Mouse (Mus musculus) forebrain, embryonic 14.5 days (tissue): ENCODE measurements at regions not wholly inside any gene's neighbourhood (a gene's known extent, or its start where the extent isn't known, plus 50 kb on each side); places are given as distances from the start of the nearest gene placed in this dataset.

Experiments used
- ATAC-seq: fragments of 200-750 bp; cut with Nextera tagmentation; 2 replicates; pipeline ENCODE4 v1.8.0; 2017; ENCODE audit warnings: mild to moderate bottlenecking, moderate library complexity
- DNase-seq: peaks from one replicate; pipeline ENCODE4 v3.0.0-alpha.2; 2015; ENCODE audit warnings: low spot score
- H3K27ac ChIP-seq: fragments of 300-500 bp; sonication (generic); 2 replicates; pipeline ENCODE4 v1.5.1; 2014; ENCODE audit warnings: low read depth, mild to moderate bottlenecking, control low read depth, low read length, moderate library complexity
- H3K27me3 ChIP-seq: fragments of 300-500 bp; sonication (generic); replicated peaks from 2 replicates; pipeline ENCODE4 v1.6.1; 2014; ENCODE audit warnings: low read length, control low read depth, mixed read lengths; ENCODE audit not compliant: control insufficient read depth, insufficient read depth
- H3K36me3 ChIP-seq: fragments of 300-500 bp; sonication (generic); 2 replicates; pipeline ENCODE4 v1.6.1; 2014; ENCODE audit warnings: low read length, control low read depth; ENCODE audit not compliant: control insufficient read depth, insufficient read depth
- H3K4me1 ChIP-seq: fragments of 300-500 bp; sonication (generic); 2 replicates; pipeline ENCODE4 v1.6.1; 2014; ENCODE audit warnings: antibody characterized with exemption, low read length, control low read depth; ENCODE audit not compliant: control insufficient read depth, insufficient read depth
- H3K4me2 ChIP-seq: fragments of 300-500 bp; sonication (generic); 2 replicates; pipeline ENCODE4 v1.6.1; 2014; ENCODE audit warnings: mild to moderate bottlenecking, control low read depth, low read length
- H3K4me3 ChIP-seq: fragments of 300-500 bp; sonication (generic); 2 replicates; pipeline ENCODE4 v1.5.1; 2014; ENCODE audit warnings: low read depth, low read length, control low read depth
- H3K9ac ChIP-seq: fragments of 300-500 bp; sonication (generic); 2 replicates; pipeline ENCODE4 v1.6.1; 2014; ENCODE audit warnings: mild to moderate bottlenecking, low read length, control low read depth, moderate library complexity
- H3K9me3 ChIP-seq: fragments of 300-500 bp; sonication (generic); replicated peaks from 2 replicates; pipeline ENCODE4 v1.6.1; 2016; ENCODE audit warnings: low read length, control low read depth, mixed read lengths; ENCODE audit not compliant: control insufficient read depth
- WGBS: fragments of 180-500 bp; shearing (Covaris S2); extraction: QIAGEN DNeasy Blood & Tissue Kit; methylation state at CpG from one replicate; pipeline ENCODE4 v1.1.7; 2014; 5-methylcytosine and 5-hydroxymethylcytosine counted together

- Histone ChIP-seq H3K4me1 (peaks cover 17% of the 10 kb centered on the region; the same call in 1 of the 2 replicates), H3K4me3 (no peak overlapping the region), H3K27ac (peak overlapping the region; percentile 89), H3K36me3 (no peaks in the 10 kb centered on the region), H3K9ac (no peak overlapping the region), H3K9me3 (no peaks in the 10 kb centered on the region), H3K27me3 (no peaks in the 10 kb centered on the region), H3K4me2 (no peak overlapping the region)
- DNase-seq (peak; percentile 19), ATAC-seq (peak; percentile 31)
- WGBS, result 45% methylated on average over 9 of the region's 9 CpGs
Observed at GRCm38 (mm10) chr12:27977548-27978256, 574.5 kb downstream of the Dcdc2c start.

GRCm38 (mm10) chr12:27962908-27963307 is 589.3 kb downstream of the Dcdc2c start:
- H3K9ac ChIP-seq, result no peak overlapping the region
- no peak overlapping the region for H3K4me3 ChIP-seq
- no peaks in the 10 kb centered on the region for H3K4me1 ChIP-seq
- no peaks in the 10 kb centered on the region for H3K36me3 ChIP-seq
- H3K27me3 ChIP-seq, result no peaks in the 10 kb centered on the region
- no peaks in the 10 kb centered on the region for H3K9me3 ChIP-seq
- DNase-seq (peak; percentile 33), ATAC-seq (no peak)
- WGBS, result 76% methylated on average over 3 of the region's 3 CpGs
- no peak overlapping the region for H3K27ac ChIP-seq
- H3K4me2 ChIP-seq, result no peak overlapping the region

- Histone ChIP-seq H3K4me2 (no peak overlapping the region), H3K36me3 (no peaks in the 10 kb centered on the region), H3K9ac (no peak overlapping the region), H3K9me3 (no peaks in the 10 kb centered on the region), H3K27ac (no peak overlapping the region), H3K27me3 (no peaks in the 10 kb centered on the region), H3K4me3 (no peak overlapping the region), H3K4me1 (no peaks in the 10 kb centered on the region)
- 58% methylated on average over 6 of the region's 6 CpGs for WGBS
- ATAC-seq, result no peak
- DNase-seq, result no peak
Observed at GRCm38 (mm10) chr12:27960064-27960463, 592.1 kb downstream of the Dcdc2c start.

DNA sequence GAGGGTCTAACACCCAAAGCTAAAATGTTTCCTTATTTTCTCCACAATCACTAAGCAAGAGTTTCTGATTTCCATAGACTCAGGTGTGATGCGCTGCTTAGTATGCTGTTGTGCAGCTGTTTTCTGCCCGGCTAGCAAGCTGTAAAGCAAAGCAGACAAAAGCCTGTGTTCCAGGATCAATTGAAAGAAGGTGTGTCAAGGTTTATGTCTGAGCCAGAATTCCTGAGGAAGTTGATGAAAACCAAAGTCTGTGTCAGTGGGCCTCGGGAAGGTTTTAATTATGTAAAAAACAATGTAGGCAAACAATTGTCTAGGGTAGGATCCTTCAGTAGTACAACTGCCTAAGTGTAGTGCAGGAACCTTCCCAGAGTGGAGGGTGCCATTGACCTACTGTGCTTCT is 604.6 kb downstream of the Dcdc2c start:
- Histone ChIP-seq H3K27me3 (no peaks in the 10 kb centered on the region), H3K4me1 (peaks cover 11% of the 10 kb centered on the region; the same call in 1 of the 2 replicates), H3K36me3 (no peaks in the 10 kb centered on the region), H3K4me2 (no peak overlapping the region), H3K9ac (no peak overlapping the region), H3K9me3 (no peaks in the 10 kb centered on the region), H3K27ac (no peak overlapping the region), H3K4me3 (no peak overlapping the region)
- DNase-seq (no peak), ATAC-seq (no peak)
- WGBS, result 67% methylated on average over 3 of the region's 3 CpGs

DNA sequence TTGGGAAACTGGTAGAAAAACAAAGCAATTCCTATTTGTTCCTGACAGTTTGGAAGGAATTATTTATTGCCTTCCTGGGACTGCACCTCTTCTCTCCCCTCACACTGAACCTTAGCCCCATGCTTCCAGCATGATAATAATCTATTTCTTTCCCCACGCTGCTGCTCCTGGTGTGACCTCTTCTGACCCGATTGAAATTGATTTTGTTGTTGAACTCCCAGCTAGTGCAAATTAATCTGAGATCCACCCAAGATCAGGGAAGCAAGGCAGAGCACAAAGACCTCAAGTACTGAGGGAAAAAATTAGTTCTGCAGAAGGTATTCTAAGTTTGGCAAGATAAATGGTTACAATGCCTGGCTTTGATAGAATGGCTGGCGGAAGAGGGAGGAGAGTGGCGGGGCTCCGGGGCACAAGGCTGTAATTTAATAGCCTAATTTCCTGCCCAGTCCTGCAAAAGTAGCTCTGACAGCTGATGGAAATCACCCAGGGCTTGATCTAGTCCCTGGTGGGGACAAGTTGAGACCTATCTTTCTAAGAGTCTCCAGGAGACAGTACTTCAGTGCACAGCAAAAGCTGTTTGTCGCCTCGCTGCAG is 604.6 kb upstream of the Sox11 start:
- Histone ChIP-seq H3K27ac (no peak overlapping the region), H3K36me3 (no peaks in the 10 kb centered on the region), H3K4me3 (no peak overlapping the region), H3K27me3 (no peaks in the 10 kb centered on the region), H3K4me1 (peaks cover 11% of the 10 kb centered on the region; the same call in 1 of the 2 replicates), H3K9ac (no peak overlapping the region), H3K9me3 (no peaks in the 10 kb centered on the region), H3K4me2 (no peak overlapping the region)
- 72% methylated on average over 7 of the region's 7 CpGs for WGBS
- DNase-seq (no peak), ATAC-seq (no peak)

DNA sequence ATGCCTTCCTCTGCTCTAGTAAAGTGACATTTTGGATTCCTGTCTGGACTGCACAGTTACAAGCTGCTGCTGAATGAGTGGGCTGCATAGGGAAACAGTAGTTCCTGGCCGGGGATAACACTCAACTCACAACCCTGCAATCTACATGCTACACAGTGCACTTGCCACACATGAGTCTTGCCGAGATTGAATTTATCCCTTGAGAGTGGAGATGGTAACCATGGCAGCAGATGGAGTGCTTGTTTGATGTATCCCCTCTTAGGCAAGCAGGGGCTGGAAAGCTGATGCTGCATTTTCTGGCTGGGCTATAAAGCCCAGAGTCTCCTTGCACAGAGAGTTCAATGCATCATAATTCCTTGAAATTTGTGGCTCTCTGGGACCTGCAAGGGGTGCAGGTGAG is 603.0 kb upstream of the Sox11 start:
- Histone ChIP-seq H3K4me1 (peaks cover 11% of the 10 kb centered on the region; the same call in 1 of the 2 replicates), H3K4me3 (no peak overlapping the region), H3K36me3 (no peaks in the 10 kb centered on the region), H3K9me3 (no peaks in the 10 kb centered on the region), H3K27ac (peak overlapping the region; percentile 50), H3K27me3 (no peaks in the 10 kb centered on the region), H3K9ac (no peak overlapping the region), H3K4me2 (no peak overlapping the region)
- WGBS, result 38% methylated on average over 2 of the region's 2 CpGs
- ATAC-seq (peak; percentile 81), DNase-seq (peak; percentile 88)

DNA sequence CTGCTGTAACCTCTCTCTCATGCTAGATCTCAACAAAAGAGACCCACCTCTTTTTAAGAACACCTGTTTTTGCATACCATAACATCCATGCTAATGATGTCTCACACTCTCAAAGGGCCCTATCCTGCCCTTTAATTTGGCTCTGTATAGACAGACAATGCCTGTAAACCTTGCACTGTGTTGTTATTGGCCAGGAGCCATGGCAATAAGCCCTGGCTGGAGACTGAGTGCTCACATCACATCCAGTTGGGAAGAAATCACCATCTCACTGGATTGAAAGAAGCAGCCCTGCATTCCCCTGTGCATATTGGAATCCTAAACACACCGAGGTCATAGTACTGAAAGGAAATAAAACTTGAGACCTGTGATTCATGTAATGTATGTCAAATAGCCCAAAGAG is 598.7 kb upstream of the Sox11 start:
- H3K9ac ChIP-seq, result no peak overlapping the region
- H3K4me1 ChIP-seq, result peaks cover 9% of the 10 kb centered on the region; the same call in 1 of the 2 replicates
- no peaks in the 10 kb centered on the region for H3K9me3 ChIP-seq
- no peak for ATAC-seq
- H3K4me2 ChIP-seq, result no peak overlapping the region
- no peak for DNase-seq
- H3K27me3 ChIP-seq, result no peaks in the 10 kb centered on the region
- H3K4me3 ChIP-seq, result no peak overlapping the region
- H3K36me3 ChIP-seq, result no peaks in the 10 kb centered on the region
- WGBS, result 76% methylated on average over 1 of the region's 1 CpGs
- H3K27ac ChIP-seq, result no peak overlapping the region

DNA sequence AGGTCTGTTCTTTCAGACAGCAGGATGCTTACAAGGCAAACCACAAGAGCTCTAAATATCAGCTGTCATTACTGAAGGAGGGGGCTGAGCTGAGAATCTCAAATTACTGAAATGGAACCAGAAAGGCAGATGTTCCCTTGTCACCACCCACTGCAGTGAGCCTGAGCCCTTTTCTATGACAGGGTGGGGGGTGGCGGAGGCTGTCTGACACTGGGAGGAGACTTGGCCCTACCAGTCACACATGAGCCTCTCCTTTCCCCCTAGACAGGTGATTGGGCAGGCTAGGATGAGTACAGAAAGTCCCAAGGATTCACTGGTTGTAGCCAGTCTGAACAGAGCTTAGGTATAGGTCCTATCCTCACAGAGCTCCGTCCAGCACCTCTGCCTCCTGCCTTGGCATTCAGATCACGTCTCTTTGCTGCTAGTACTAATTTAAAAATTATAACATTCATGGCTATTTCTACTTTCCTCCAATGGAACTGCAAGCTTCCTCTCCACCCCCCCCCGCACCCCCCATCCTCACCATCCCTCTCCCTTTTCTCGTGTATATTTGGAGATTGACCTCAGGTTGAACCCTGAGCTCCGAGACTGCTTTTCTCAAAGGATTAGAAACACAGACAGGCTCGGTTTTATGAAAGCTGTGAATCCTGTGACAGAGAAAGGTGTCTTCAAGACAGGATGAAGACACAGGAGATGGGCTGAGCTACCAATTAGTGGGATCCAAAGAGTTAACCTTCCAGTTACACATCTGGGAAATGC is 590.2 kb upstream of the Sox11 start:
- 33% methylated on average over 7 of the region's 7 CpGs for WGBS
- peak overlapping the region; percentile 63 for H3K27ac ChIP-seq

More for the DNA sequence above, 590.2 kb upstream of the Sox11 start:
- Histone ChIP-seq H3K4me1 (peaks cover 20% of the 10 kb centered on the region), H3K36me3 (no peaks in the 10 kb centered on the region), H3K4me3 (no peak overlapping the region), H3K9ac (no peak overlapping the region), H3K27me3 (no peaks in the 10 kb centered on the region), H3K4me2 (no peak overlapping the region), H3K9me3 (no peaks in the 10 kb centered on the region)
- ATAC-seq, result peak; percentile 88
- DNase-seq, result peak; percentile 81
